Mouse (Mus musculus): Measurements from ENCODE around the gene Atf5.

- TF ChIP-seq EP300 (IDR thresholded peaks at IDR 0.05) (no peak), CTCF (IDR thresholded peaks at IDR 0.05) (no peak)
Observed at GRCm38 (mm10) chr7:44856265-44856916, 39.9 kb upstream of the Atf5 start.
